Mouse (Mus musculus) mouse trophoblast stem cell (cell line): ENCODE results near the gene Zfp953.
"Not testable (repeated sequence)": the region's sequence is repeated elsewhere in the genome, so short reads cannot be mapped to it uniquely, and the experiment has no call there.

Experiments
- in situ Hi-C, 2 experiments: fragments of 300-500 bp; cut with MseI, MboI; formaldehyde crosslinking; loops; 2 replicates in 1 of 2; 3 replicates in 1 of 2; pipeline ENCODE4 v1.15.1; 2025

Zfp953 gene

DNA sequence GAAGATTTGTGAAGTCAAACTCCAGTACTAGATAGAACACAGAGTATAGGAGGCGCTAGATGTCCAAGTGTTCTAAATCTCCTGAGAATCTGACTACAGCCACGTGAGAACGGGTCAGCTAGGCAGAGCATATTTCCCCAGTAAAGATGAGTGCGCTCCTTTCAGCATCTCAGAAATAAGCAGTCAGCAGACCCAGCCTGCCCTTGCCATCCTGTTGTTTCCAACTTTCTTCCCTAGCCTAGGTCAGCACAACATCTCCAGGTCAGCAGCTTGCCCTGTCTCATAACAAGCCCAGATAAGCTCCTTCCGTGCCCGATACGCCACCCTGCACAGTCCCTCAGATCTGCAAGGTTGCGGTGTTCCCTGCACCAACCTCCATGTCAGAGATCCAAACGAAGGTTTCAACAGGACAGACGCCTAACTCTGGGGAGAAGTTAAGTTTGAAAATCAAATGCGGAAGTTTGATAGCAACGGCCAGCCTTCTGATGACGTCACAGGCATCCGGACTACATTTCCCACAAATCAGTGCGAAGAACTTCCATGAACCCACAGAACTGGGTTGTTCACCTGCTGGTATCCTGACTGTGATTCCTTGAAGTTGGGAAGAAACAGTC, at the start of gene Zfp953, which contains the start of gene Gm28044:
Zfp953 (minus strand) TSS at position 475 of the 614 bp plus-strand sequence.
Gm28044 (minus strand) TSS at position 406 of the 614 bp plus-strand sequence.
- in situ Hi-C loops, result no loop called here

- in situ Hi-C loops, result not testable (repeated sequence)
Measured at GRCm38 (mm10) chr13:67399183-67399903, 38.9 kb upstream of the Zfp953 start, which contains the start of gene Zfp429. TSS of gene Zfp429 (minus strand) at chr13:67399819.

DNA sequence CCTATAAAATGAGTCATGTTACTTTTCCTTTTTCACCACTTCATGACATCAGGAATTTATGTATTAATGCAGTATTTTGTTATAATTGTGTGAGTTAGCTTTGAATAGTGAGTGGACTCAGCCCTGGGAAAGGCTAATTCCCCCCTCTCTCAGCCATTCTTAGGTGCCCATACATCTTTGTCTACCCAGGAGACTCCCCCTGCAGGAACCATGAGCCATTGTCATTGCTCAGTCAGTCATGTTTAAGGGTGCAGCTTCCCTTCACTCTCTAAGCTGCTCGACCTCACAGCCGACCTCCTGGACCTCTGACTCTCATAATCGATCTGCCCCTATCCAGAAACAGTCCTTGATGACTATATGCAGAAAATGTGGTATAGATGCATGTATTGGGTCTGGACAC, 15.8 kb upstream of the Zfp953 start:
- in situ Hi-C loops, result not testable (repeated sequence)

GRCm38 (mm10) chr13:67375050-67375911, 14.9 kb upstream of the Zfp953 start, which contains the start of the genes Gm28041 and Zfp456:
TSS of gene Gm28041 (minus strand) at chr13:67375733.
TSS of gene Zfp456 (minus strand) at chr13:67375810.
- in situ Hi-C loops, result not testable (repeated sequence)

DNA sequence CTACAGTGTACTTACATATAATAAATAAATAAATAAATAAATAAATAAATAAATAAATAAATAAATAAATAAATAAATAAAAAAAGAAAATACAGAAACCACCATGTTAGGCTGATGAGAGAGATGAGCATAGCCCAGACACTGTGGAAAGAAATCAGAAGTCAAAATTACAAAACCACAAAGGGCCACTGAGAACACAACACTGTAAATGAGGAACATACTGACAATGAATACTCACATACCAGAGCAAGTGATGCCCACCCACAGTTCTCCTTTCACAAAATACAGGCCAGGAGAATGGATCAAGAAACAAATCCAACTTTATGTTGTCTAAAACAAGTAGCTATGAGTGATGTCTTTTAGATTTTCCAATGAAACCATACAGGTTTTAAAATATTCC, 8.6 kb downstream of the Zfp953 start:
- in situ Hi-C loops, result no loop called here

- in situ Hi-C loops, result no loop called here
Measured at GRCm38 (mm10) chr13:67343422-67343821, 17.0 kb downstream of the Zfp953 start.

- in situ Hi-C loops, result no loop called here
Measured at GRCm38 (mm10) chr13:67332877-67333276, 27.5 kb downstream of the Zfp953 start.

GRCm38 (mm10) chr13:67332019-67332724, 28.2 kb downstream of the Zfp953 start, which contains the start of gene Zfp595:
TSS of gene Zfp595 (minus strand) at chr13:67332570.
- in situ Hi-C loops, result no loop called here

DNA sequence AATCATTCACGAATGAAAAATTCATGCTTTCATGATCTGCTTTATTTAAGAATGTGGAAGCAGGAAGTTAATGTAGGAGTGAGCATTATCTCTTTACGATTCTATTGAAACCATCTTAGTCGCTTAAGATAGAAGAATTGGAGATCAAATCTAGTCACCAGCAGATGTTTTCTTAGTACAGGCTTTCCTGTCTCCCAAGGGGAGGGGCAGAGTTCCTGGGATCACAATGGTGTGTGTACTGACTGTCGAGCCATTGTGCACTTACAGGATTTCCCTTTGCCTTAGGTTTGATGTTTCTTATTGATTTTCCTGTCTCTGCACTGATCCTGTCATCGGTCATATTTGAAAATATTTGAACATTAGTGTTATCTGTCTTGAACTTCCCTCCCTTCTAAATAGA, 53.7 kb downstream of the Zfp953 start:
- in situ Hi-C loops, result no loop called here

- in situ Hi-C loops, result no loop called here
Measured at GRCm38 (mm10) chr13:67305822-67306672, 54.4 kb downstream of the Zfp953 start, which contains the start of gene Zfp457. TSS of gene Zfp457 (minus strand) at chr13:67306485.
